Mouse (Mus musculus) spleen, adult 2 months (tissue): ENCODE measurements at regions not wholly inside any gene's neighbourhood (a gene's known extent, or its start where the extent isn't known, plus 50 kb on each side); places are given as distances from the start of the nearest gene placed in this dataset.

Experiments used
- DNase-seq, 2 experiments: peaks; one replicate each; pipeline versions ENCODE4 v3.0.0 to v3.0.0-alpha.2; 2012 to 2021; ENCODE audit warnings: low spot score in 2 of 2, low read depth in 1 of 2
- H3K27ac ChIP-seq: fragments of 200-500 bp; 2 replicates; pipeline ENCODE4 v1.5.1; 2012; ENCODE audit warnings: low read length, inconsistent platforms; ENCODE audit not compliant: insufficient read depth
- H3K27me3 ChIP-seq: fragments of 200-500 bp; 2 replicates; pipeline ENCODE4 v1.6.1; 2012; ENCODE audit warnings: mild to moderate bottlenecking, moderate library complexity, low read length, inconsistent platforms; ENCODE audit not compliant: control insufficient read depth, insufficient read depth
- H3K36me3 ChIP-seq: fragments of 200-500 bp; 2 replicates; pipeline ENCODE4 v1.6.1; 2012; ENCODE audit warnings: mild to moderate bottlenecking, low read length, inconsistent platforms; ENCODE audit not compliant: control insufficient read depth, insufficient read depth
- H3K4me1 ChIP-seq: fragments of 200-500 bp; 2 replicates; pipeline ENCODE4 v1.6.1; 2011; ENCODE audit warnings: inconsistent platforms; ENCODE audit not compliant: control insufficient read depth, insufficient read depth, insufficient read length
- H3K4me3 ChIP-seq: fragments of 200-500 bp; 2 replicates; pipeline ENCODE4 v1.5.1; 2011; ENCODE audit warnings: mild to moderate bottlenecking, inconsistent platforms; ENCODE audit not compliant: insufficient read depth, insufficient read length; ENCODE audit errors: extremely low read depth
- CTCF ChIP-seq: fragments of 200-500 bp; IDR thresholded peaks from 2 replicates; pipeline ENCODE4 v1.5.1; 2011; ENCODE audit warnings: mild to moderate bottlenecking, inconsistent platforms; ENCODE audit not compliant: insufficient read depth, insufficient read length, insufficient replicate concordance; ENCODE audit errors: extremely low read depth
- POLR2A ChIP-seq: fragments of 200-500 bp; IDR thresholded peaks from 2 replicates; pipeline ENCODE4 v1.6.1; 2011; ENCODE audit warnings: low read depth, low read length, inconsistent platforms
- WGBS: fragments of 180-500 bp; shearing (Covaris S2); methylation state at CpG from one replicate; pipeline ENCODE4 v1.1.7; 2018; 5-methylcytosine and 5-hydroxymethylcytosine counted together

GRCm38 (mm10) chr5:100259803-100260693 lies 100.4 kb upstream of the Tmem150c start:
- DNase-seq, result no peak
- no peaks in the 10 kb centered on the region for H3K36me3 ChIP-seq
- no peaks in the 10 kb centered on the region for H3K27me3 ChIP-seq
- H3K4me1 ChIP-seq, result no peaks in the 10 kb centered on the region
- WGBS, result 72% methylated on average over 8 of the region's 8 CpGs
- H3K27ac ChIP-seq, result no peak overlapping the region
- no peak overlapping the region for H3K4me3 ChIP-seq
- TF ChIP-seq POLR2A (no peak), CTCF (no peak)

- Histone ChIP-seq H3K4me1 (no peaks in the 10 kb centered on the region), H3K4me3 (no peak overlapping the region), H3K36me3 (no peaks in the 10 kb centered on the region), H3K27me3 (no peaks in the 10 kb centered on the region), H3K27ac (no peak overlapping the region)
- DNase-seq, result no peak
- 82% methylated on average over 12 of the region's 12 CpGs for WGBS
- no peak for TF ChIP-seq CTCF
- TF ChIP-seq POLR2A, result no peak
Measured at GRCm38 (mm10) chr5:100258952-100259710, 99.5 kb upstream of the Tmem150c start.

GRCm38 (mm10) chr5:100255276-100255675 lies 95.7 kb upstream of the Tmem150c start:
- TF ChIP-seq CTCF (no peak), POLR2A (no peak)
- Histone ChIP-seq H3K27ac (no peak overlapping the region), H3K36me3 (no peaks in the 10 kb centered on the region), H3K27me3 (no peaks in the 10 kb centered on the region), H3K4me3 (no peak overlapping the region), H3K4me1 (no peaks in the 10 kb centered on the region)
- WGBS, result 90% methylated on average over 9 of the region's 9 CpGs
- no peak for DNase-seq

GRCm38 (mm10) chr5:100252036-100252435 lies 92.4 kb upstream of the Tmem150c start:
- H3K4me3 ChIP-seq, result no peak overlapping the region
- H3K27me3 ChIP-seq, result no peaks in the 10 kb centered on the region
- H3K36me3 ChIP-seq, result no peaks in the 10 kb centered on the region
- no peak overlapping the region for H3K27ac ChIP-seq
- TF ChIP-seq POLR2A (no peak), CTCF (no peak)
- no peaks in the 10 kb centered on the region for H3K4me1 ChIP-seq
- 94% methylated on average over 6 of the region's 6 CpGs for WGBS
- DNase-seq, result no peak

GRCm38 (mm10) chr5:100249757-100250156 lies 90.1 kb upstream of the Tmem150c start:
- DNase-seq, result peak in 1 of 2 experiments; percentile 7
- Histone ChIP-seq H3K36me3 (no peaks in the 10 kb centered on the region), H3K27me3 (no peaks in the 10 kb centered on the region), H3K4me1 (no peaks in the 10 kb centered on the region), H3K27ac (no peak overlapping the region), H3K4me3 (no peak overlapping the region)
- no peak for TF ChIP-seq POLR2A
- peak; percentile 21; the same call in 1 of the 2 replicates for TF ChIP-seq CTCF
- WGBS, result 59% methylated on average over 3 of the region's 3 CpGs

GRCm38 (mm10) chr5:100248611-100249010 lies 89.0 kb upstream of the Tmem150c start:
- no peaks in the 10 kb centered on the region for H3K36me3 ChIP-seq
- DNase-seq, result no peak
- TF ChIP-seq CTCF (no peak), POLR2A (no peak)
- 75% methylated on average over 5 of the region's 5 CpGs for WGBS
- no peaks in the 10 kb centered on the region for H3K4me1 ChIP-seq
- H3K27ac ChIP-seq, result no peak overlapping the region
- H3K27me3 ChIP-seq, result no peaks in the 10 kb centered on the region
- H3K4me3 ChIP-seq, result no peak overlapping the region
